Mouse (Mus musculus): ENCODE measurements around the gene Atad3a. TPM values are rescaled to one million over a fixed set of nuclear protein-coding genes. Genes with fewer than 3 reads are reported as not detected.
A peak's percentile ranks its signal among the peaks of the same experiment; 100 is the strongest.

The Atad3a gene
- total and polyA plus RNA-seq, 3 experiments: 133 to 216 (median 154) TPM

- no peak overlapping the region; the same call in 1 of the 2 replicates for H3K27ac ChIP-seq (ENCODE audit: insufficient read depth, low read depth)
- dilution Hi-C loops (cut with MboI; ENCODE audit: extremely low pct_ligation_motif_present, extremely low pct_unique_long_range_greater_than_20kb, low sequenced_read_pairs) (no loop called here), in situ Hi-C loops (cut with MboI; ENCODE audit: low pct_ligation_motif_present, low pct_unique_long_range_greater_than_20kb, low sequenced_read_pairs) (no loop called here)
- TF ChIP-seq USF2 (conservative IDR thresholded peaks at IDR 0.05; ENCODE audit: low read depth, low read length): no peak
- peak; percentile 45 for TF ChIP-seq SMC3 (IDR thresholded peaks at IDR 0.05; ENCODE audit: low read depth, low read length)
- TF ChIP-seq NRF1 (IDR thresholded peaks at IDR 0.05; ENCODE audit: low read depth, low read length): no peak
- no peak for TF ChIP-seq CHD1 (IDR thresholded peaks at IDR 0.05; ENCODE audit: low read depth, low read length)
- no peak for TF ChIP-seq MYC (IDR thresholded peaks at IDR 0.05; ENCODE audit: low read depth, low read length)
- no peak for TF ChIP-seq CHD2 (IDR thresholded peaks at IDR 0.05; ENCODE audit: low read length)
- TF ChIP-seq ZNF384 (IDR thresholded peaks at IDR 0.05; ENCODE audit: low read depth, low read length): peak; percentile 57
- TF ChIP-seq ZC3H11A (IDR thresholded peaks at IDR 0.05; ENCODE audit: low read depth, low read length): no peak
- no peak for TF ChIP-seq BHLHE40 (IDR thresholded peaks at IDR 0.05; ENCODE audit: low read depth, low read length)
- peak; percentile 47 for TF ChIP-seq RAD21 (IDR thresholded peaks at IDR 0.05; ENCODE audit: low read depth, low read length)
- no peak for TF ChIP-seq KAT2A (IDR thresholded peaks at IDR 0.05; ENCODE audit: insufficient replicate concordance, low read length)
- no peak for TF ChIP-seq JUN (IDR thresholded peaks at IDR 0.05; ENCODE audit: insufficient read depth, low read depth, low read length)
- peak; percentile 41 to 64; a peak in 3 of 4 replicates for TF ChIP-seq CTCF (conservative IDR thresholded peaks at IDR 0.05 in 1 of 2, IDR thresholded peaks at IDR 0.05 in 1 of 2; ENCODE audit: low read depth in 2 of 2, low read length in 2 of 2)
- no peak for TF ChIP-seq ETS1 (conservative IDR thresholded peaks at IDR 0.05; ENCODE audit: low read depth, low read length)
- TF ChIP-seq USF1 (IDR thresholded peaks at IDR 0.05; ENCODE audit: low read depth, low read length): no peak
- TF ChIP-seq MAX (IDR thresholded peaks at IDR 0.05; ENCODE audit: low read length): no peak
- TF ChIP-seq UBTF (IDR thresholded peaks at IDR 0.05; ENCODE audit: low read depth, low read length): no peak
- H3K27me3 ChIP-seq (replicated peaks): no peaks in the 10 kb centered on the region
- peak; percentile 28 for DNase-seq (ENCODE audit: extremely low read depth)
- no peaks in the 10 kb centered on the region; the same call in 1 of the 2 replicates for H3K79me2 ChIP-seq (replicated peaks; ENCODE audit: control insufficient read depth, extremely low read depth, insufficient read depth, poor library complexity, severe bottlenecking)
- no peak overlapping the region for H3K4me2 ChIP-seq (ENCODE audit: insufficient read depth, low read depth, poor library complexity, severe bottlenecking)
- no peaks in the 10 kb centered on the region; a peak in 1 of 4 replicates for H3K4me1 ChIP-seq (ENCODE audit: control insufficient read depth in 1 of 2, insufficient read depth in 2 of 2)
- peaks cover 48 to 74% of the 10 kb centered on the region in 2 experiments for H3K36me3 ChIP-seq (replicated peaks in 1 of 2; ENCODE audit: control insufficient read depth in 1 of 2, insufficient read depth in 1 of 2, low read length in 1 of 2)
- no peak overlapping the region for H3K4me3 ChIP-seq (replicated peaks in 1 of 3; ENCODE audit: low read depth in 2 of 3, low read length in 2 of 3, poor library complexity in 1 of 3)
- H3K9me3 ChIP-seq (replicated peaks; ENCODE audit: low read length): no peaks in the 10 kb centered on the region
- no peak overlapping the region for H3K9ac ChIP-seq (ENCODE audit: insufficient read depth, low read depth)
Observed at GRCm38 (mm10) chr4:155721668-155722083, 39.2 kb downstream of the Atad3a start.

DNA sequence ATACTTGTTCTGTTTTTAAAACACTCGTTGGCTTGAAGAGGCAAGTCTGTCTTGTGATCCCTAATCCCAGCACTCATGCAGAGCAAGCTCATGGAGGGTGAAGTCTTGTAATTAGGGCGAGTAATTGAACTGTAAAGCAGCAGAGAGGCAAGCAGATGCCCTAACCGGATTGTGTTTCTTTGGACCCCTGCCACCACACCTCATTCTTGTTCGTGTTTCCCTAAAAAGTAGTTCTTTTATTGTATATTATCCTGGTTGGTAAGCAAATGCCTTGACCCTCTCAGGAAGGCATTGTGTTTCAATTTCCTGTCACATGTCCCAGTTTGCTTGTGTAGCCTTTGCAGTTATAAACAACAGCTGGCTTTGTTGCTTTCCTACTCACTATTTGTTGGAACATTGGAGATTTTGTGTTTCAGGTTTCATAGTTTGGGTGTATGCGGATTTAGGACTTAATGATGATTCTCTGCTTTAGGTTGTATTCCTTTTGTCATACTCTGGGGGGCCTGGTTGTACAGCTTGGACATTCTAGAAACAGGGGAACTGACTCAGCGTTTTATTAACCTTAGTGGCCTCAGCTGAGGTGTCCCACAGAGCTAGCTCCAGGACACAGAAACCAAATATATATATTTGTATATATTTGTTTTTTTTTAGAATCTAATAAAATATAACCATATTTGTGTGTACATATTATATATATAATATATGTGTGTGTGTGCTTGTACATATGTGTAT lies 50.2 kb downstream of the Atad3a start:
- Histone ChIP-seq H3K4me3 (replicated peaks in 1 of 3; ENCODE audit: low read depth in 2 of 3, low read length in 2 of 3, poor library complexity in 1 of 3) (no peak overlapping the region), H3K9me3 (replicated peaks; ENCODE audit: low read length) (peaks cover 2% of the 10 kb centered on the region), H3K9ac (ENCODE audit: insufficient read depth, low read depth) (no peak overlapping the region; the same call in 1 of the 2 replicates), H3K27me3 (replicated peaks) (no peaks in the 10 kb centered on the region), H3K4me2 (ENCODE audit: insufficient read depth, low read depth, poor library complexity, severe bottlenecking) (peak overlapping the region; percentile 19; the same call in 1 of the 2 replicates), H3K79me2 (replicated peaks; ENCODE audit: control insufficient read depth, extremely low read depth, insufficient read depth, poor library complexity, severe bottlenecking) (peaks cover 83% of the 10 kb centered on the region), H3K27ac (ENCODE audit: insufficient read depth, low read depth) (no peak overlapping the region), H3K36me3 (replicated peaks in 1 of 2; ENCODE audit: control insufficient read depth in 1 of 2, insufficient read depth in 1 of 2, low read length in 1 of 2) (peaks cover 14 to 64% of the 10 kb centered on the region in 2 experiments), H3K4me1 (ENCODE audit: control insufficient read depth in 1 of 2, insufficient read depth in 2 of 2) (peaks cover 10 to 50% of the 10 kb centered on the region in 2 experiments; a peak in 3 of 4 replicates)
- no peak for TF ChIP-seq BHLHE40 (IDR thresholded peaks at IDR 0.05; ENCODE audit: low read depth, low read length)
- peak; percentile 65; the same call in 1 of the 2 replicates for TF ChIP-seq MAFK (IDR thresholded peaks at IDR 0.05; ENCODE audit: insufficient replicate concordance, low read length)
- TF ChIP-seq ETS1 (conservative IDR thresholded peaks at IDR 0.05; ENCODE audit: low read depth, low read length): no peak
- no peak for TF ChIP-seq IRF4 (IDR thresholded peaks at IDR 0.05; ENCODE audit: low read depth, low read length)
- no peak for TF ChIP-seq NRF1 (IDR thresholded peaks at IDR 0.05; ENCODE audit: low read depth, low read length)
- no peak for DNase-seq (ENCODE audit: extremely low read depth)
- in situ Hi-C loops (cut with MboI; ENCODE audit: low pct_ligation_motif_present, low pct_unique_long_range_greater_than_20kb, low sequenced_read_pairs): no loop called here
- dilution Hi-C loops (cut with MboI; ENCODE audit: extremely low pct_ligation_motif_present, extremely low pct_unique_long_range_greater_than_20kb, low sequenced_read_pairs): no loop called here
